Mouse (Mus musculus): Measurements from ENCODE around the gene Vmn2r56. TPM values are rescaled to one million over a fixed set of nuclear protein-coding genes. Genes with fewer than 3 reads are reported as not detected.

Gene Vmn2r56
- polyA plus RNA-seq, 1 experiment from 2014 or later = not detected

Other genes with a start within 250 kb of the Vmn2r56 start
- not detected in 2 replicates for gene 2900092C05Rik, start 222.5 kb downstream of the Vmn2r56 start, polyA plus RNA-seq (2015; fragmentation: Nextera tagmentation; extraction: Ambion mirVana)
- gene Vmn2r53, start 126.2 kb downstream of the Vmn2r56 start, polyA plus RNA-seq (2015; fragmentation: Nextera tagmentation; extraction: Ambion mirVana) = not detected in 2 replicates
- gene Vmn2r54, start 94.7 kb downstream of the Vmn2r56 start, polyA plus RNA-seq (2015; fragmentation: Nextera tagmentation; extraction: Ambion mirVana) = not detected in 2 replicates
- gene Vmn2r55, start 50.0 kb downstream of the Vmn2r56 start, polyA plus RNA-seq (2015; fragmentation: Nextera tagmentation; extraction: Ambion mirVana) = not detected in 2 replicates
- 6.5 and 8.2 TPM in 2 replicates for gene Zscan18, start 68.6 kb upstream of the Vmn2r56 start, polyA plus RNA-seq (2015; fragmentation: Nextera tagmentation; extraction: Ambion mirVana)
- gene Zfp329, start 83.9 kb upstream of the Vmn2r56 start, polyA plus RNA-seq (2015; fragmentation: Nextera tagmentation; extraction: Ambion mirVana) = 10.2 and 11.6 TPM in 2 replicates
- gene Zfp110, start 99.8 kb upstream of the Vmn2r56 start, polyA plus RNA-seq (2015; fragmentation: Nextera tagmentation; extraction: Ambion mirVana) = 19.0 and 21.0 TPM in 2 replicates
- 2.3 and 3.2 TPM in 2 replicates for gene Zfp128, start 146.2 kb upstream of the Vmn2r56 start, polyA plus RNA-seq (2015; fragmentation: Nextera tagmentation; extraction: Ambion mirVana)
- gene Zscan22, start 162.8 kb upstream of the Vmn2r56 start, polyA plus RNA-seq (2015; fragmentation: Nextera tagmentation; extraction: Ambion mirVana) = 10.4 and 11.1 TPM in 2 replicates
- 564 and 647 TPM in 2 replicates for gene Rps5, start 187.3 kb upstream of the Vmn2r56 start, polyA plus RNA-seq (2015; fragmentation: Nextera tagmentation; extraction: Ambion mirVana)
- 0.63 and 0.70 TPM in 2 replicates for gene Rnf225, start 192.4 kb upstream of the Vmn2r56 start, polyA plus RNA-seq (2015; fragmentation: Nextera tagmentation; extraction: Ambion mirVana)
- gene Zfp324, start 230.8 kb upstream of the Vmn2r56 start, polyA plus RNA-seq (2015; fragmentation: Nextera tagmentation; extraction: Ambion mirVana) = 5.9 and 6.0 TPM in 2 replicates
- 5.4 and 6.1 TPM in 2 replicates for gene Zfp446, start 242.8 kb upstream of the Vmn2r56 start, polyA plus RNA-seq (2015; fragmentation: Nextera tagmentation; extraction: Ambion mirVana)